Mouse (Mus musculus): ENCODE measurements around the gene Irf2bpl. TPM values are rescaled to one million over a fixed set of nuclear protein-coding genes. Genes with fewer than 3 reads are reported as not detected.
A peak's percentile ranks its signal among the peaks of the same experiment; 100 is the strongest.

The Irf2bpl gene
- polyA plus RNA-seq, 1 experiment from 2014 or later: 69.3 TPM

DNA sequence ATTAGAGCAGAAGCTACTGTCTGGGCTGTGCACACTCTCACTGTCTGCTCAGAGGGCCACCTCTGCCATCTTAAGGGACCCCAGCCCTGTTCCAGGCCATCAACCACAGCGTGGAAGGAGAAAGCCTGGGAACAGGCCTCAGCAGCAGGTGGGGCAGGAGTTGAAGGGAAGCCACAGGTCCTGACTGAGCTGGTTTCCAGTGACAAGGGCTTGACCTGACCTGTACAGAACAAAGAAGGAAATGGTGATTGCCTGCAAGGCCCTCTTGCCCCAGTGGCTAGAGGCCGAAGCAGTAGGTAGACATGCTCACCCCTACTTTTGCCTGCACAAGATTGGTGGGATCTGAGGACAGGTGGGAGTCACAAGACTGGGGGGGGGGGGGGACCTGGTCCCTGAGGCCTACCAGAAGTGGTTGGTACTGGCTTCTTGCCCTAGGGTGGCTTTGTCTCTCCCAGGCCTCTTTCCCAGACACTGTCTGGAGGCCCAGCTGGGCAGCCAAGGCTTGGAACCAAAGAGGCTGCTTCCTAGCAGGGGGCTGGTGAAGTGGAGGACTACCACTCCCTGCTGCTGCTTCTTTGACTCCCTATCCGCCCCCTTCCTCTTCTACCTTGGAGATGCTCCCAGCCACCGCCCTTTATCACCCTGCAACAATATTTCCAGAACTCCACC is 12.8 kb downstream of the Irf2bpl start:
- Histone ChIP-seq H3K9ac (ENCODE audit: low read depth, low read length) (no peak overlapping the region), H3K4me2 (ENCODE audit: low read length) (no peak overlapping the region), H3K4me3 (ENCODE audit: low read depth, low read length) (no peak overlapping the region), H3K9me3 (replicated peaks; ENCODE audit: control insufficient read depth, low read length, poor library complexity, severe bottlenecking) (no peaks in the 10 kb centered on the region), H3K27ac (ENCODE audit: low read length) (no peak overlapping the region), H3K36me3 (ENCODE audit: control insufficient read depth, insufficient read depth, low read length) (no peaks in the 10 kb centered on the region), H3K4me1 (ENCODE audit: control insufficient read depth, insufficient read depth, low read length) (0 out of 2 replicates have a peak, but pooled peaks cover 4% of the 10 kb centered on the region), H3K27me3 (ENCODE audit: control insufficient read depth, insufficient read depth, low read depth, low read length) (no peaks in the 10 kb centered on the region)
- WGBS: 81% methylated on average over 4 of the region's 4 CpGs
- no peak for ATAC-seq

DNA sequence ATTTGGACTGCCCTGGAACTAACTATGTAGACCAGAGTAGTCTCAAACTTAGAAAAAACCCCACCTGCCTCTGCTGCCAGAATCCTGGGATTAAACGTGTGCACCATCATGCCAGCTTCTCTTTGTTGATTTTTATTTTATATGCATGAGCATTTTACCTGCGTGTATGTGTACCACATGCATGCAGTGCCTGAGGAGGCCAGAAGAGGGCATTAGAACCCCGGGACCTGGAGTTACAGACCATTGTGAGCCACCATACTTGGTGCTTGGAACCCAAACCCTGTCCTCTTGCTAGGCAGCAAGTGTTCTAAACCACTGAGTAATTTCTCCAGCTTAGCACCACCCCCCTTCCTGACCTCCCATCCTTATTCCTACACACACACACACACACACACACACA is 13.6 kb downstream of the Irf2bpl start:
- 94% methylated on average over 3 of the region's 3 CpGs for WGBS
- H3K9me3 ChIP-seq (replicated peaks; ENCODE audit: control insufficient read depth, low read length, poor library complexity, severe bottlenecking): no peaks in the 10 kb centered on the region
- no peak for ATAC-seq
- H3K4me2 ChIP-seq (ENCODE audit: low read length): no peak overlapping the region
- H3K27ac ChIP-seq (ENCODE audit: low read length): no peak overlapping the region
- no peak overlapping the region for H3K4me3 ChIP-seq (ENCODE audit: low read depth, low read length)
- no peak overlapping the region for H3K9ac ChIP-seq (ENCODE audit: low read depth, low read length)
- H3K27me3 ChIP-seq (ENCODE audit: control insufficient read depth, insufficient read depth, low read depth, low read length): no peaks in the 10 kb centered on the region
- H3K4me1 ChIP-seq (ENCODE audit: control insufficient read depth, insufficient read depth, low read length): 0 out of 2 replicates have a peak, but pooled peaks cover 4% of the 10 kb centered on the region
- H3K36me3 ChIP-seq (ENCODE audit: control insufficient read depth, insufficient read depth, low read length): no peaks in the 10 kb centered on the region

DNA sequence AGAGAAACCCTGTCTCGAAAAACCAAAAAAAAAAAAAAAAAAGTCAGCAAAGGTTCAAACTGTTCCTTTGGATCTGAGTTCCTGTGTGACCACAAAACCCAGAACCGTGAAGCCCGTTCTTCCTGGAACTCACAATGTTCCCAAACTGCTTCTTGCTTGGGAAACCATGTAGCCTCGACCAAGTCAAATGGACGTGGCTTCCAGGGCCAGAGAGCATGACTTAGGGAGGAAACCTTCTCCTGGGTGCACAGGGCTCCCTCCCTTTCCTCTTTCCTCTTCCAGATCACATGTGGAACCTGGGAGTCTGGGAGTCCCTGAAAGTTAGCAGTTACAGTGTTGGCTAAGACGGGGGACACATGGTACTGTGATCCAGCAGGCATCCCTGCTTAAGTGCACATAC is 14.8 kb downstream of the Irf2bpl start:
- no peak overlapping the region for H3K27ac ChIP-seq (ENCODE audit: low read length)
- no peaks in the 10 kb centered on the region for H3K9me3 ChIP-seq (replicated peaks; ENCODE audit: control insufficient read depth, low read length, poor library complexity, severe bottlenecking)
- H3K4me2 ChIP-seq (ENCODE audit: low read length): no peak overlapping the region
- no peak overlapping the region for H3K9ac ChIP-seq (ENCODE audit: low read depth, low read length)
- H3K36me3 ChIP-seq (ENCODE audit: control insufficient read depth, insufficient read depth, low read length): no peaks in the 10 kb centered on the region
- H3K4me1 ChIP-seq (ENCODE audit: control insufficient read depth, insufficient read depth, low read length): 0 out of 2 replicates have a peak, but pooled peaks cover 4% of the 10 kb centered on the region
- H3K4me3 ChIP-seq (ENCODE audit: low read depth, low read length): no peak overlapping the region
- WGBS: 96% methylated on average over 5 of the region's 6 CpGs
- no peaks in the 10 kb centered on the region for H3K27me3 ChIP-seq (ENCODE audit: control insufficient read depth, insufficient read depth, low read depth, low read length)
- ATAC-seq: no peak

DNA sequence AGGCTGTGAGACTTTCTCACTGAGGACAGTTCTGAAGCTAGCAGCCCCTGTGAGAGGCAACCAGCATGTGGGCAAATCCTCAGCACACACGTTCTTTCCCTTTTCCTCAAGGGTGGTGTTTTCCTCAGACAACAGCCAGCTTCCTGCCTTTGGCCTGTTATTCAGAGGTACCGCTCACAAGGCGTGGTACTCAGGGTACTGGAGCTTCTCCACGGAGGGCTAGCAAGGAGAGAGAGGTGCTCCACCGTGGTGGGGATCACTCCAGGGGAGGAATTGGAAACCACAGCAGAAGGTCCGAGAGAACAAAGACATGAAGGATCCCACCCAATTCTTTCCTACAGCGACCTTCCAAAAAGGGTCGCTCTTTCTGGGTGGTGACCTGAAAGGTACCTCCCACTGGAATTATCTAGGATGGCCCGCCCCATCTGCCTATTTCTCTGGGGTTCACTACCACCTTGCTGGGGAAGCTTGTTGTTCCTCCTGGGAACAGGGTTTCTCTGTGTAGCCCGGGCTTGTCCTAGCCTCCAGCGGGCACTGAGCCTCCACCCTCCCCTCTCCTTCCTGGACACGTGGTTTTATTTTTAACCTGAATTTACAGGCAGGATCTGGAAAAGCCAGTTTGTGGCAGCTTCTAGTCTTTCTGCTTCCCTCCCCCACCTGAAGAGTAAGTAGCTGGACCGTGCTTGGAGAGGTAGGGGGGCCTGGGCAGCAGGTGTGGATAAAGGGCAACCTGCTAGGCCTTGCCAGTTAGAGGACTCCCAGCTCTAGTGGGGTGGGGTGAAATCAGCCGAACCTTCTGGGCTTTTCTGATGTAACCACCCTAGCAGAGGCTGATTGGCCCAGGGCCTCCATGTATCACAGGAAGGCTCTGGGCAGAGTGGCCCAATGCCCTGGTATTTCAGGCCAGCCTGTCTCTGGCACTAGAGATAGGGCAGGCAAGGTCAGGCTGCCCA is 17.1 kb downstream of the Irf2bpl start:
- Histone ChIP-seq H3K9me3 (replicated peaks; ENCODE audit: control insufficient read depth, low read length, poor library complexity, severe bottlenecking) (no peaks in the 10 kb centered on the region), H3K27ac (ENCODE audit: low read length) (no peak overlapping the region), H3K9ac (ENCODE audit: low read depth, low read length) (no peak overlapping the region), H3K36me3 (ENCODE audit: control insufficient read depth, insufficient read depth, low read length) (no peaks in the 10 kb centered on the region), H3K27me3 (ENCODE audit: control insufficient read depth, insufficient read depth, low read depth, low read length) (no peaks in the 10 kb centered on the region), H3K4me1 (ENCODE audit: control insufficient read depth, insufficient read depth, low read length) (0 out of 2 replicates have a peak, but pooled peaks cover 4% of the 10 kb centered on the region), H3K4me3 (ENCODE audit: low read depth, low read length) (no peak overlapping the region), H3K4me2 (ENCODE audit: low read length) (no peak overlapping the region)
- WGBS: 48% methylated on average over 14 of the region's 14 CpGs
- ATAC-seq: no peak

DNA sequence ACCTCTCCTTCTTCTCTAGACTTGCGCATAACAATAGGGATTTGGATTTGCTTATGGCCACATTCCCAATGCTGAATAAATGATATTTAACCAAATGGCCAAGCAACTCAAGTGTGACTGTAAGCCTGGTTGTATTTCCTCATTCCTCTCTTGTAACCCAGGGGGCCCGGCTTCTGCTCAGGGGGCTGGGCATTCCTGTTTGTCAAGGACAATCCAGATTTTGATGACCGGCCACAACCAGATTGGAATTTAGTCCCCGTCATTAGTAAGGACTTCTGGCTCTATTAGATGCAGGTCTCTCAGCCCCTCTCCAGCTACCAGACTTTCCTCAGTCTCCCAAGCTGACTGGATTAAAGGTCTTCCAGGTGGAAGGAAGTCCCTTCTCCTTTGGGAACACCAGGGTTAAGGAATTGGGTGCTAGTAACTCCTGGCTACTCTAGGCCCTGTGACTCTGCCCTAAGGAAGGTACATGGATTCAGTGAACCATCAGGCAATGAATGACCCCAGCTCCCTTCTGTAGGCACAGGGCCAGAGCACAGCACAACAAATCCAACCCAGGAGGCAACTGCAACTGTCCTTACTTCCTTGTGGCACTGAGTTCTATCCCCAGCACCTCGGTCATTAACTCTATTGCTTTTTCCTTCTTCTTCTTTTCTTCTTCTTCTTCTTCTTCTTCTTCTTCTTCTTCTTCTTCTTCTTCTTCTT is 20.1 kb downstream of the Irf2bpl start:
- no peak overlapping the region for H3K27ac ChIP-seq (ENCODE audit: low read length)
- peaks cover 13% of the 10 kb centered on the region for H3K4me1 ChIP-seq (ENCODE audit: control insufficient read depth, insufficient read depth, low read length)
- H3K36me3 ChIP-seq (ENCODE audit: control insufficient read depth, insufficient read depth, low read length): no peaks in the 10 kb centered on the region
- H3K9me3 ChIP-seq (replicated peaks; ENCODE audit: control insufficient read depth, low read length, poor library complexity, severe bottlenecking): no peaks in the 10 kb centered on the region
- no peak for ATAC-seq
- no peak overlapping the region for H3K4me3 ChIP-seq (ENCODE audit: low read depth, low read length)
- 93% methylated on average over 5 of the region's 5 CpGs for WGBS
- no peaks in the 10 kb centered on the region for H3K27me3 ChIP-seq (ENCODE audit: control insufficient read depth, insufficient read depth, low read depth, low read length)
- H3K9ac ChIP-seq (ENCODE audit: low read depth, low read length): no peak overlapping the region
- no peak overlapping the region for H3K4me2 ChIP-seq (ENCODE audit: low read length)

DNA sequence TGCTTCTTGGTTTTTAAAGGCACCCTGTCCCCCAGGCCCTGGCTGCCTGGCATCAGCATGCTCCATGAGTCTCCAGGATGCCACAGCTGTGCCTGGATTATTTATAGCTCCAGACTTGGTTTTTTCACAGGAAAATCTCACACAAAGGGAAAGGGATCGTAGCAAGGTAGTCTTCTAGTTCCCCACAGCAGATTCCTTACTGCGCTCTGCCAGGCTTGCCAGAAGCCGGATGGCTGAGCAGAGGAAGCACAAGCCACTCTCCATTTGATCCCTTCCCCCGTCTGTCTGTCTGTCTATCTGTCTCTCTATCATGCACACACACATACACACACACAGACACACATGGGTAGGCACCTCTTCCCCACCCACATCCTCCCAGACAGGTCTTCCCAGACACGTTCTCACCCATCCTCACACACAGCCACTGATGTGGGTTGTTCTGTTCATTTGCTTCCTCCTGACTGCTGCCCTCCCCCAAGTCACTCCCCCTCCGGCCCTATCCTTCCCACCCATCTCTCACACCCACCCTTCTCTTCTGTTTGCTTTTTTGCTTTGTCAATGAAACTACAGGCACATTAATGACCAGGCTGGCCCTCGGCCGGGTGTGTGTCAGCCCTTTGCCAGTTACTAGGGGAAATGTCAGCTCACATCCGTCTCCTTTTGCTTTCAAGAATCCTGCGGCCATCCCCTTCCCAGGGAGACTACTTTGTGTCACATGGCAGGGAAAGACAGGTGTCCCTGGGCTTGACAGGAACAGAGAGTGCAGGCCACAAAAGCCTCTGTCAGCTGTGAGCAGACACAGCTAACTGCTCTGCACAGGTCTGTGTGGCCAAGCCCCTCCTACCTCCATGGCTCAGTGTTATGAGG is 24.4 kb downstream of the Irf2bpl start:
- Histone ChIP-seq H3K27me3 (ENCODE audit: control insufficient read depth, insufficient read depth, low read depth, low read length) (no peaks in the 10 kb centered on the region), H3K4me2 (ENCODE audit: low read length) (no peak overlapping the region), H3K9me3 (replicated peaks; ENCODE audit: control insufficient read depth, low read length, poor library complexity, severe bottlenecking) (no peaks in the 10 kb centered on the region), H3K4me1 (ENCODE audit: control insufficient read depth, insufficient read depth, low read length) (peaks cover 17% of the 10 kb centered on the region), H3K9ac (ENCODE audit: low read depth, low read length) (peak overlapping the region; percentile 45; the same call in 1 of the 2 replicates), H3K4me3 (ENCODE audit: low read depth, low read length) (no peak overlapping the region), H3K27ac (ENCODE audit: low read length) (peak overlapping the region; percentile 71), H3K36me3 (ENCODE audit: control insufficient read depth, insufficient read depth, low read length) (no peaks in the 10 kb centered on the region)
- peak; percentile 33; the same call in 1 of the 2 replicates for ATAC-seq
- 49% methylated on average over 10 of the region's 10 CpGs for WGBS

DNA sequence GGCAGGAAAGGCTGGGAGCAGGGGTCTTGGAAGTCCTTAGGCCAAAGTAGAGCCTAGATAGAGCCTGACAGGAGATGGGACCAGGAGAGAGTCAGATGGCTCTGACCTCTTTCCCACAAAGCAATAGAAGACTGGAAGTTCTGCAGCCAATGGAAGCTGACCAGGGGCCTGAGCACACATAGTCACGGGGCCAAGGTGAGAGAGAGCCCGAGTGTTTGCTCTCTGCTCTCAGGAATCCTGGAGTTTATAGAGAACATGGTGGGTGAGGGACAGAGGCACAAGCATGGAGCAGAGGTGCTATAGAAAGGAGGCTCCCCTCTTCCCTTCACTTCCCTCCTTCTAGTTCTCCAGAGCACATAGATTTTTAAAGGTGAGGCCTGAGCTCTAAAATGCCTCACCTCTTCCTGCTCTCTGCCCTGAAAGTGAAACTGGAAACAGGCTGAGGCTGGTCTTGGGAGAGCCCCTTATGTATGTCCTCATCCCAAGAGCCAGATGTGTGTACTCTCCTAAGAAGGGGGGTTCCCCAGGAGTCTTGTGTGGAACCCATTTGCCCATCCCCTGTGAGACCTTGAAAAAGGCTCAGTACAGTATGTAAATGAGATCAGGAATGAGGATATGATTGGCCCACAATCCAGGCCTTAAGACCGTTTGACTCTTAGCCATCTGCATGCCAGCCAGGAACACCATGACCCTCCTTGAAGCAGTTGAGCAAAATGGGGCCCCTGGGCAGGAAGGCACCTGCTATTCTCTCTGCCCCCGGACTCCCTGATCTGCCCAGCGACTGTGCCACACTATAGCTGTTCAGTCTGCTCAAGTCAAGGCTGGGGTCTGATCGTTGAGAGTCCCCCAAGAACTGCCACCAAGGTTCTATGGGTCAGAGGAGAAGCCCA is 25.4 kb downstream of the Irf2bpl start:
- H3K4me2 ChIP-seq (ENCODE audit: low read length): no peak overlapping the region
- no peaks in the 10 kb centered on the region for H3K27me3 ChIP-seq (ENCODE audit: control insufficient read depth, insufficient read depth, low read depth, low read length)
- H3K9ac ChIP-seq (ENCODE audit: low read depth, low read length): 0 out of 2 replicates have a peak overlapping the region, but pooled peaks have one; percentile 45
- H3K27ac ChIP-seq (ENCODE audit: low read length): peak overlapping the region; percentile 71
- no peak overlapping the region for H3K4me3 ChIP-seq (ENCODE audit: low read depth, low read length)
- ATAC-seq: no peak
- peaks cover 18% of the 10 kb centered on the region for H3K4me1 ChIP-seq (ENCODE audit: control insufficient read depth, insufficient read depth, low read length)
- H3K36me3 ChIP-seq (ENCODE audit: control insufficient read depth, insufficient read depth, low read length): no peaks in the 10 kb centered on the region
- 79% methylated on average over 6 of the region's 6 CpGs for WGBS
- no peaks in the 10 kb centered on the region for H3K9me3 ChIP-seq (replicated peaks; ENCODE audit: control insufficient read depth, low read length, poor library complexity, severe bottlenecking)
